Mouse (Mus musculus): Measurements from ENCODE around the gene Zbtb38. TPM values are rescaled to one million over a fixed set of nuclear protein-coding genes. Genes with fewer than 3 reads are reported as not detected.

Zbtb38 gene
- polyA plus RNA-seq, 1 experiment: 14.8 TPM

GRCm38 (mm10) chr9:96767874-96768273 is 15.2 kb upstream of the Zbtb38 start:
- Histone ChIP-seq H3K4me1 (ENCODE audit: control insufficient read depth, insufficient read depth, low read length) (no peaks in the 10 kb centered on the region; the same call in 1 of the 2 replicates), H3K4me3 (replicated peaks; ENCODE audit: control insufficient read depth, low read depth, low read length) (no peak overlapping the region), H3K27ac (ENCODE audit: control insufficient read depth, insufficient read depth, low read depth, low read length, poor library complexity) (no peak overlapping the region)
- TF ChIP-seq CTCF (IDR thresholded peaks at IDR 0.05; ENCODE audit: control insufficient read depth, insufficient read depth, low read length) (no peak), POLR2A (IDR thresholded peaks at IDR 0.05; ENCODE audit: borderline replicate concordance, control insufficient read depth, low read depth, low read length) (no peak)

DNA sequence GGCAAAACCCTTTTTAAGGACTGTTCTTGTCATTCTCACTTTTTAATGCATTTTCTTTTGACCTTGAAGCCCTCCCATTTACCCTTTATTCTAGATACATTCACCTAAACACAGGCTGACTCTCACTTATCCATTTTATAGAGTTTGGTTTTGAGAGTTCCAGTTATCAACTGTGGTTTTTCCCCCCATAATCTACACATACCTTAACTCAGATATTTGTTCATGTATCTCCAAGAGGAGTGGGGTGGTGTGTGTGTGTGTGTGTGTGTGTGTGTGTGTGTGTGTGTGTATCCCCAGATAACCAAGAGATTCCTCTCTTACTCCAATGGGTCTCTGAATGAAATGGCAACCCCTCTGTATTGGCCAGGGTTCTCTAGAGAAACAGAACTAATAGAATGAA is 13.4 kb upstream of the Zbtb38 start:
- TF ChIP-seq POLR2A (IDR thresholded peaks at IDR 0.05; ENCODE audit: borderline replicate concordance, control insufficient read depth, low read depth, low read length) (no peak), CTCF (IDR thresholded peaks at IDR 0.05; ENCODE audit: control insufficient read depth, insufficient read depth, low read length) (no peak)
- Histone ChIP-seq H3K4me1 (ENCODE audit: control insufficient read depth, insufficient read depth, low read length) (no peaks in the 10 kb centered on the region; the same call in 1 of the 2 replicates), H3K27ac (ENCODE audit: control insufficient read depth, insufficient read depth, low read depth, low read length, poor library complexity) (no peak overlapping the region), H3K4me3 (replicated peaks; ENCODE audit: control insufficient read depth, low read depth, low read length) (no peak overlapping the region)

DNA sequence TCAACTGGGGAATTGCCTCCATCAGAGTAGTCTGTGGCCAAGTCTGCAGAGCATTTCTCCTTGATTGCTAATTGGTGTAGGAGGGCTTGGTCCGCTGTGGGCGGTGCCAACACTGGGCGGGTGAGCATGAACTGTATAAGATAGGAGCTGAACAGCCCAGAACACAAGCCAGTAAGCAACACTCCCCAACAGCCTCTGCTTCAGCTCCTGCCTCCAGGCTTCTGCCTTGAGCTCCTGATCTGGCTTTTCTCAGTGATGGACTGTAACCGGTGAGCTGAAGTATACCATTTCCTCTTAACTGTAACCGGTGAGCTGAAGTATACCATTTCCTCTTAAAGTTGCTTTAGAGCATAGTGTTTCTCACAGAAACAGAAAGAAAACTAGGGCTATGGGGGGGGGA is 12.8 kb upstream of the Zbtb38 start:
- WGBS: 8% methylated on average over 5 of the region's 5 CpGs

DNA sequence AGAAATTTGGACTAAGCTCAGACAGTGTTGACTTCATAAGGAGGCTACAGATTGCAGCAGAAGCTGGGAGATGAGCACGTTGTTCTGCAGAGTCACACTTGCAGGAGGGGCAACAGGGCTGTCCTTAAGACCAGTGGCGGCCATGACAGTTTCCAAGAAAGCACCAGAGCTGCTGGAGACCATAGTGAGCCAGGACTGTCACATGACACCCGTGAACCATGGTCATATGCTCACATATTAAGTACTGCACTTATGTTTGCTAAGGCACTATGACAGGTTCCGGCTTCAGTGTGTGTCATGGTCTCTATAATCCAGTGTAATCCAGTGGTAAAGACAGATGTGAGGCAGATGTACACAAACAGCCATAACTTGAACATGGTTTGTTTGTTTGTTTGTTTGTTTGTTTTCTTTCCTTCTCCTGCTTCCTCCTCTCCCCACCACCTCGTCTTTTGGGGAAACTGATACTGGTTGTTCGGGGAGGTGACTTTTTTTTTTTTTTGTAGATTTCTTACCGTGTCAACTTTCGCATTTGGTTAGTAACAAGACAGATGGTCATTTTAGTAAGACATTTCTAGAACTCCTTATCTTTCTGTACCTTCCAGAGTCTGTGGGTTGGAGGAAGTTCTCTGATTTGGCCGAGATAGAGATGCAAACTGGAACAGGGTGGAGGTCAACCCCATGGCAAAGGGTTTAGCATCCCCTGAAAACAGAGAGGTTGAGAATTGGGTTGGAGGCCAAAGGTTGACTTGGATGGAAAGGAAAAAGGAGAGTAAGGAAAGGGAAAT is 11.4 kb upstream of the Zbtb38 start:
- no peaks in the 10 kb centered on the region; the same call in 1 of the 2 replicates for H3K4me1 ChIP-seq (ENCODE audit: control insufficient read depth, insufficient read depth, low read length)
- H3K4me3 ChIP-seq (replicated peaks; ENCODE audit: control insufficient read depth, low read depth, low read length): no peak overlapping the region
- no peak for TF ChIP-seq POLR2A (IDR thresholded peaks at IDR 0.05; ENCODE audit: borderline replicate concordance, control insufficient read depth, low read depth, low read length)
- TF ChIP-seq CTCF (IDR thresholded peaks at IDR 0.05; ENCODE audit: control insufficient read depth, insufficient read depth, low read length): no peak
- WGBS: 55% methylated on average over 9 of the region's 9 CpGs
- H3K27ac ChIP-seq (ENCODE audit: control insufficient read depth, insufficient read depth, low read depth, low read length, poor library complexity): no peak overlapping the region

More for the DNA sequence above, 12.8 kb upstream of the Zbtb38 start:
- TF ChIP-seq CTCF (IDR thresholded peaks at IDR 0.05; ENCODE audit: control insufficient read depth, insufficient read depth, low read length) (no peak), POLR2A (IDR thresholded peaks at IDR 0.05; ENCODE audit: borderline replicate concordance, control insufficient read depth, low read depth, low read length) (no peak)
- H3K27ac ChIP-seq (ENCODE audit: control insufficient read depth, insufficient read depth, low read depth, low read length, poor library complexity): no peak overlapping the region
- H3K4me3 ChIP-seq (replicated peaks; ENCODE audit: control insufficient read depth, low read depth, low read length): no peak overlapping the region
- no peaks in the 10 kb centered on the region; the same call in 1 of the 2 replicates for H3K4me1 ChIP-seq (ENCODE audit: control insufficient read depth, insufficient read depth, low read length)

DNA sequence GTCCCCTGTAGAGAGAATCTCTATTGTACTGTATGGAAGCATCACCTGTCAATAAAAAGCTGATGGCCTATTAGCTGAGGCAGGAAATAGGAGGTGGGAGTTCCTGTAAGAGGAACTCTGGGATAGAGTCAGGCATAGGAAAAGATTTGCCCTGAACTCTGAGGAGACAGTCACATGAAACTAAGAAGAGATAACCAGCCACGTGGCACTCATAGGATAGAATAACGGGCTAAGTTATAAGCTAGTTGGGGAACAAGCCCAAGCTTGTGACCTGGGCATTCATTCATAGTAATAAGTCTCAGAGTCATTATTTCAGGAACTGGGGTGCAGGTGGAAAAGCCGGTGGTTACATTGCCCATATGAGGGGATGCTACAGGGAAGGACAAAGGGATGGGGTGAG is 10.4 kb upstream of the Zbtb38 start:
- WGBS: 82% methylated on average over 3 of the region's 3 CpGs
- TF ChIP-seq CTCF (IDR thresholded peaks at IDR 0.05; ENCODE audit: control insufficient read depth, insufficient read depth, low read length) (no peak), POLR2A (IDR thresholded peaks at IDR 0.05; ENCODE audit: borderline replicate concordance, control insufficient read depth, low read depth, low read length) (no peak)
- Histone ChIP-seq H3K4me3 (replicated peaks; ENCODE audit: control insufficient read depth, low read depth, low read length) (no peak overlapping the region), H3K27ac (ENCODE audit: control insufficient read depth, insufficient read depth, low read depth, low read length, poor library complexity) (no peak overlapping the region), H3K4me1 (ENCODE audit: control insufficient read depth, insufficient read depth, low read length) (no peaks in the 10 kb centered on the region; the same call in 1 of the 2 replicates)

- WGBS: 11% methylated on average over 22 of the region's 22 CpGs
- Histone ChIP-seq H3K4me3 (replicated peaks; ENCODE audit: control insufficient read depth, low read depth, low read length) (peak overlapping the region; percentile 29), H3K27ac (ENCODE audit: control insufficient read depth, insufficient read depth, low read depth, low read length, poor library complexity) (no peak overlapping the region), H3K4me1 (ENCODE audit: control insufficient read depth, insufficient read depth, low read length) (no peaks in the 10 kb centered on the region; the same call in 1 of the 2 replicates)
- TF ChIP-seq POLR2A (IDR thresholded peaks at IDR 0.05; ENCODE audit: borderline replicate concordance, control insufficient read depth, low read depth, low read length) (no peak), CTCF (IDR thresholded peaks at IDR 0.05; ENCODE audit: control insufficient read depth, insufficient read depth, low read length) (peak; percentile 85)
These were observed 6.3 kb upstream of the Zbtb38 start for GRCm38 (mm10) chr9:96758749-96759597.

DNA sequence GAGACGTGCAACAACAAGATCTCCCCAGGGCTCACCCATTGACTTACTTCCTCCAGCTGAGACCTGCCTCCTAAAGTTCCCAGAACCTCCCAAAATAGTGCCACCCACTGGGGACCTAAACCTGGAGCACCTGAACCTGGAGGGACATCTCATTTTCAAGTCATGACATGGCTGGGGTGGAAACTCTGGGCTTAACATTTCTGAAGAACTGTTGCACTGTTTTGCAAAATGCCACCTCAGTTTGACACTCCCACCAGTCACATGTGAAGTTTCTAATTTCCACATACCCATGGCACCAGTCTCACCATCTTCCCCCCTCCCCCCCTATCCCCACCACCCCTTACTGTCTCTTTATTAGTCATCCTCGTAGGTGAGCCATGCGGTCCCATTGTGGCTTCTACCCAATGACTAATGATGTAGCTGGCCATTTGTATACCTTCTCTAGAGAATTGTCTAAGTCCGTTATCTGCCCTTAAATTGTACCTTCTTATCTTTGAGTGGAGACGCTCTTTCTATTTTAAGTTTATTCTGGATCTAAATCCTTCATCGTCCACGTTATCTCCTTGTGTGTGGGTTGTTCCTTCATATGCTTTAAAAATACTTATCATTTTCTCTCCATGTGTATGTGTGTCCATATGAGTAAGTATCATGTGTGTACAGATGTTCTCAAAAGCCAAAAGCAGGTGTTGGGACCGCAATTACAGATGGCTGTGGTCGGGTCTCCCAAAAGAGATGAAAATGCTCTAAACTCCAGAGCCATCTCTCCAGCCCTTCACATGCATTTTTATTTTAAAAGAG is 4.2 kb upstream of the Zbtb38 start:
- Histone ChIP-seq H3K27ac (ENCODE audit: control insufficient read depth, insufficient read depth, low read depth, low read length, poor library complexity) (no peak overlapping the region), H3K4me3 (replicated peaks; ENCODE audit: control insufficient read depth, low read depth, low read length) (no peak overlapping the region), H3K4me1 (ENCODE audit: control insufficient read depth, insufficient read depth, low read length) (no peaks in the 10 kb centered on the region; the same call in 1 of the 2 replicates)
- TF ChIP-seq POLR2A (IDR thresholded peaks at IDR 0.05; ENCODE audit: borderline replicate concordance, control insufficient read depth, low read depth, low read length): no peak
- TF ChIP-seq CTCF (IDR thresholded peaks at IDR 0.05; ENCODE audit: control insufficient read depth, insufficient read depth, low read length): no peak
- 75% methylated on average over 9 of the region's 9 CpGs for WGBS
